Mouse (Mus musculus): ENCODE results near the gene Sh2d1b1. TPM values are rescaled to one million over a fixed set of nuclear protein-coding genes. Genes with fewer than 3 reads are reported as not detected.
"Not testable (repeated sequence)": the region's sequence is repeated elsewhere in the genome, so short reads cannot be mapped to it uniquely, and the experiment has no call there.

Gene Sh2d1b1
- total RNA-seq (2021) = not detected
- long read RNA-seq, experiment 1 = 0 reads
- long read RNA-seq, experiment 2 = 0 reads

GRCm38 (mm10) chr1:170277016-170277415, at the start of gene Sh2d1b1:
TSS of gene Sh2d1b1 (plus strand) at chr1:170277320.
- intact Hi-C loops (cut with DNase I) = no loop called here
- DNase-seq (ENCODE audit: low spot score in 2 of 2) = no peak

DNA sequence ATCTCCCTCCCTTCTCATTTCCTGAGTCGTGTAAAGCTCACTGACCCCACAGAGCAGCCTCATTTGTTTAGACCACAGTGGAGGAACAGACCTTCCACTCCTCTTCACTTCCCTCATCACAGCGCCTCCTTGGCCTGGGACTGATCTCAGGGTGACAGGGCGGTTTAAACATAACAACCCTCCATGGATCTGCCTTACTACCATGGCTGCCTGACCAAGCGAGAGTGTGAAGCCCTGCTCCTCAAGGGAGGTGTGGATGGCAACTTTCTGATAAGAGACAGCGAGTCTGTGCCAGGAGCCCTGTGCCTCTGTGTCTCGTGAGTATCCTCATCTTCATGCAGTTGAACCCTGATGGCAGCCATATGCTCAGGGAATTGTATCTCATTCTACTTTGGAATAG, 44.4 kb upstream of the Sh2d1b1 start, which contains the start of gene Sh2d1b2:
Sh2d1b2 (plus strand) TSS at position 62 of the 400 bp plus-strand sequence.
- DNase-seq (ENCODE audit: low spot score in 2 of 2); intact Hi-C loops (cut with DNase I): not testable (repeated sequence)

DNA sequence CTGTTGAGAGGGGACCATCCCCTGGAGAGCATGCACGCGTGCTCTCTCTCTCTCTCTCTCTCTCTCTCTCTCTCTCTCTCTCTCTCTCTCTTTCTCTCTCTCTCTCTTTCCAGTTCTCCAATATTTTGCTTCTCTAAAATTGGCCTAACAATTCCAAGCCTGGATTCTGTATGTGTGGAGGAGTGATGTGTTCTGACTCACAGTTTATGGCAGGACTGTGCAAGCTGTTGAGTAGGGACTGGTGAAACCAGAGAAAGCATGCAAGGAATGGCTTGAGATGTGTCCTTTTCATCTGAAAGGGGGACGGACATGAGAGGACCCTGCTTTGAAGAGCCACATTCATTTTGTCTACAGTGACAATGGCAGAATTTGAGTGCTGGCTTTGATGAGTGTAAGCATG, 32.1 kb upstream of the Sh2d1b1 start:
- DNase-seq (ENCODE audit: low spot score in 2 of 2) = no peak
- intact Hi-C loops (cut with DNase I) = no loop called here

- DNase-seq (ENCODE audit: low spot score in 2 of 2) = no peak
- intact Hi-C loops (cut with DNase I) = no loop called here
Measured at GRCm38 (mm10) chr1:170254893-170255559, 22.1 kb upstream of the Sh2d1b1 start.

DNA sequence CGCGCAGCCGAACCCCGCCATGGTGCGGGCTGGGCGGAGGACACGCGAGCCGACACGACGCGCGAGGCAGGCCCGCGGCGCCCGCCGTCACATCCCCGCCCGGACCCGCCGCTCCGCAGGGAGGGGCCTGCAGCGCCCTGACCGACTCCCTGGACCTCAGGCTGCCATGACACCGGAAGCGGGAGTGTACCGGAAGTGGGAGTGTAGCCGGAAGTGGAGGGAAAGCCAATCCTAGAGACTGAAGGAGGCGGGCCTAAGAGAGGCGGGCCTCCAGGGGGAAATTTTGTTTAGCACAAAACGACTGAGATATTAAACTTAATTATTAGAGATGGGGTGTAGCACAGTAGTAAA, 21.6 kb upstream of the Sh2d1b1 start:
- intact Hi-C loops (cut with DNase I) = no loop called here
- DNase-seq (ENCODE audit: low spot score in 2 of 2) = peak; percentile 83 to 84

DNA sequence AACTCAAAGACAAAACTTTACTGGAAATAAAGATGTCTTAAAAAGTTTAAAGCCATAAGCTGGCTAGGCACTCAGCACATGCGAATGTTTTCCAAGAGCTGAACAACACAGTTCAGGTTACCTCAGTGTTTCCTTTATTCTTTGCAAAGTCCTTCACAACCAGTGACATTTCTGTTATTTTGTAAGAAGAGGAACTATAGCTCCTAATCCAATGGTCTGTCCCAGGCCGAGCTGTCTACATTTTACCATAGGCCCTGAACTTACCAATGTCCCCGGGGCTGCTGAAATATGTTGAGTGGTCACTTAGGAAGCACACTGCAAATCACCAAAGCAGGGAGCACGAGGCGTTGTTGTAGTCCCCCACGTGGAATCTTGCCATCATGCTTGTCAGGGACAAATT, 6.8 kb upstream of the Sh2d1b1 start:
- no peak for DNase-seq (ENCODE audit: low spot score in 2 of 2)
- intact Hi-C loops (cut with DNase I) = no loop called here

DNA sequence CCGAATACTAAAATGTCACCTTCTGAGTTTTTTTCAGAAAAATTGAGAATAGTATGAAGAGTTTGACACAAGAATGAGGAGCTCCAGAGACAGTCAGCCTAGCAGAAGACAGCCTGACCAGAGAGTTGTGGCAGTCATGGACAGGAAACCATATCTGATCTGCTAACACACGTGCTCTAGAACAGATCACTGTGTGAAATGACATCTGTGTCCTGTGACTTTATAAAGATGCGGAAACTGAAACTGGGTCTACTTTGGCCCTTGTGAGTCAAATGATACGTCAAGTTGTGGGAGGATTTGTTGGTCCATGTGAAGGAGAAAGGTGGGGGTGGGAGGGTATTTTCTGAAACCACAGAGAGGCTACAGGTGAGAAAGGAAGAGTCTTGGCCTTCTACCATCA, 6.4 kb upstream of the Sh2d1b1 start:
- DNase-seq (ENCODE audit: low spot score in 2 of 2) = no peak
- intact Hi-C loops (cut with DNase I) = no loop called here

DNA sequence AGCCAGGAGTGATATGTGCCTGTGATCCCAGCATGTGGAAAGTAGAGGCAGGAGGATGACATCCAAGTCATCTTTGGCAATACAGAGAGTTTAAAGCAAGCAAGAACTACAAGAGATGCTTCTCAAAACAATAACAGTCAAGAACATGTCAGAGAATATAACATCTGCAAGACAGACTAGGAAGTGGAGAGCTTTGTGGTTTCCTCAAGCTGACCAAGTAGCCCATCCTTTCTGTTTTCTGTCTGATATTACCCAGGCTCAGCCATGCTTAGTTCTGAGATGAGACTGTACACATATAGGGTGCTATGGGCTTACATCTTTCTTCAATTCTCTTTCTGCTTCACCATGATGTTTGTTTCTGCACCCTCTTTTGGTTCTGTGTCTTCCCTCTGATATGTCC, 3.9 kb upstream of the Sh2d1b1 start:
- intact Hi-C loops (cut with DNase I) = no loop called here

DNA sequence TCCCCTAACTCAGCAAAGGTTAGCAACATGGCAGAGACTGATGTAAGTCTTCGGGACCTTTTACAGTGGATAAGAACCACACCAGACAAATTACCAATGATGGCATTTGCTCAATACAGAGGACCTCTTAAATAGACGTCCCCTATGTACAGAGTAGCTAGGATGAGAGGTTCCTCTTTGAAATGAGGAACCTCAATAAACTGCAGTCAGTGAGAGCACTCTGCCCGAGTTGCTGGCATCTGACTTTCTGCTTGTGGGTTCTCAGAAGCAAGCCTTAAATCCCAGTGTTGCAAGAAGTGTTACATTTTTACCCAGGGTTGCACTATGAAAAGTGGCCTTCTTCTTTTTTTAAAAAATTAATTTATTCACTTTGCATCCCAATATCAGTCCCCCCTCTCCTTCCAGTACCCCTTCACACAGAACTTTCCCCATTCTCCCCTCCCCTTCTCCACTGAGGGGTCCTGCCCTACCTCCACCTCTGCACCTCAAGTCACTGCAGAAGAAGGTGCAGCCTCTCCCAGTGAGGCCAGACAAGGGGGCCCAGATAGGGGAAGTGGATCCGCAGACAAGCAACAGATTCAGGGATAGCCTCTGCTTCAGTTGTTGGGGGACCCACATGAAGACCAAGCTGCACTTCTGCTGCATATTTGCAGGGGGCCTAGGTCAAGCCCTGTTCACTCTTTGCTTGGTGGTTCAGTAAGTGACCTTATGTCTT, 5.5 kb downstream of the Sh2d1b1 start:
- intact Hi-C loops (cut with DNase I) = no loop called here
- DNase-seq (ENCODE audit: low spot score in 2 of 2) = no peak

More for the DNA sequence above, 3.9 kb upstream of the Sh2d1b1 start:
- no peak for DNase-seq (ENCODE audit: low spot score in 2 of 2)

- intact Hi-C loops (cut with DNase I) = loop anchor here (1.0 to 10.0 kb wide), 4 partner anchors 200 to 545 kb away; partner anchors contain the start of gene Nos1ap
- peak; percentile 75 to 91 for DNase-seq (ENCODE audit: low spot score in 2 of 2)
Measured at GRCm38 (mm10) chr1:170292239-170292951, 15.3 kb downstream of the Sh2d1b1 start.

- intact Hi-C loops (cut with DNase I) = loop anchor here (5.0 to 10.0 kb wide), 3 partner anchors 199 to 544 kb away; partner anchors contain the start of gene Nos1ap
- no peak for DNase-seq (ENCODE audit: low spot score in 2 of 2)
Measured at GRCm38 (mm10) chr1:170293257-170293656, 16.1 kb downstream of the Sh2d1b1 start.

DNA sequence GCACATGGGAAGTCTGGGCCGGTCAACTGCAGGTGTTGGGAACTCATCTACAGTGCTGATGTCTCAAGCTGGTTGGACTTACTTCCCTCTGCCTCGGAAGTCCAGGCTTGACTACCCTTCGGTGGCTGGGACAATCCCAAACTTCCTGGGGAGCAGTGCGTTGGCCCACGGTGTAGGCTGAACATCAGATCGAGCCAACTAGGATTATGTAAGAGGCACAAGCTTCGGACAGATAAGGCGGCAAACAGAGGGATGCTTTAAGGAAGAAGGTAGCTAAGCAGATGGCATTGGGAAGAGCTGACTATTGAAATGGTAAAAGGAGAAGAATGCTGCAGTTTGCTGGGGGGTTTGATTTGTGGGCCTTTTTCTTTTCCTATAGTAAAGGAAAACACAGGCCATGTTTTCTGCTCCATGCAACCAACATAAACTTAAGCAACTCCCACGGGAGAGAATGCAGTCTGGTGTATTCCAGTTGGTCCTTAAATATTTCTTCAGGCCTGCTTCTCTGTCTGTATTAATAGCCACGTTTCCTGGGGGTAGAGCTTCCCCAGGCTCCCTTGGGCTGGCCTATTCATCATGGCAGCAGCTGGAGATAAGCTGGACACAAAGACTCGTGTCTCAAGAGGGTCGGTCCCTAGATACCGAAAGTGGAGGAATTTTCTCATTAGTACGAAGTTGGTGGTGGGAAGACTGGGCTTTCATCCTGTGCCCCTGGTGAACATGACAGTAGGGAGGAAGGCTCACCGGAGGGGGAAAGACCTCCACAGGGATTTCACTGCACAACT, 17.9 kb downstream of the Sh2d1b1 start:
- intact Hi-C loops (cut with DNase I) = loop anchor here (5.0 to 10.0 kb wide), 3 partner anchors 197 to 542 kb away; partner anchors contain the start of gene Nos1ap
- DNase-seq (ENCODE audit: low spot score in 2 of 2) = no peak

GRCm38 (mm10) chr1:170299496-170299895, 22.4 kb downstream of the Sh2d1b1 start:
- DNase-seq (ENCODE audit: low spot score in 2 of 2) = no peak
- intact Hi-C loops (cut with DNase I) = loop anchor here (10.0 kb wide), 1 partner anchor 285 kb away; the partner anchor contains the start of gene Nos1ap

DNA sequence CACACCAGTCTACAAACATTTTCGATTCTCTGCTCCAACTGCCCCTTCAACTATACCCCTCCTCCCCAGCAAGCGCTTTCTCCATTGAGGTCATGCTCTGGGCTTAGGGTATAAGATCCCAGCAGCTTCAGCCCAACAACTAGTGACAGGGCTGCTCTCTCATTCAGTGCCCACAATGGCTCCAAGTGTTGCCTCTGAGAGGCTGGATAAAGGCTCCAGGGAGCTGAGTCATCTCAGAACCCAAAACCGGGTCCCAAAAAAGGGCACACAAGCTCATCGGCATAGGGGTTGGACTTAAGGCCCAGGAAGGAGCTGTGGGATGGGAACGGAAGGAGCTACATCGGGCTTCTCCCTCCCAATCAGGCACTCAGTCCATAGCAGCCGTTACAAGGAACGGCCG, 24.6 kb downstream of the Sh2d1b1 start:
- intact Hi-C loops (cut with DNase I) = no loop called here
- no peak for DNase-seq (ENCODE audit: low spot score in 2 of 2)

DNA sequence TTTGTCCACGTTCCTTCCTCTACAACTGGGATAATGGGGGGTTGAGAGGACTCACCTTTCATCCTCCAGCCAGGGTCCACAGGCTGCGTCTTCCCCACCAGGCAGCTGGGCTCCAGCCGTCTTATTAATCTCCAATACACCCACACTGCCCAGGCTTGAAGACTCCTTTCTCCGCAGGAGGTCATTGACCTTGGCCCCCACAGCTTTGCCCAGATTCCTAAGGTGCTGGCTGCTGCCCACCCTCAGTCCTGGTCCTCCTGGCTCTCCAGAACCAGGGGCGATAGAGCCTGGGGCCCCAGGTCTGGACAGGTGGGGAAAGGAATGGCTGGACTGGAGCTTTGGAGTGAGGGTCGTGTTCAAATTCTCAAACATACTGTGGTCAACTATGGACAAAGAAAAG, 25.3 kb downstream of the Sh2d1b1 start:
- intact Hi-C loops (cut with DNase I) = no loop called here
- DNase-seq (ENCODE audit: low spot score in 2 of 2) = no peak

DNA sequence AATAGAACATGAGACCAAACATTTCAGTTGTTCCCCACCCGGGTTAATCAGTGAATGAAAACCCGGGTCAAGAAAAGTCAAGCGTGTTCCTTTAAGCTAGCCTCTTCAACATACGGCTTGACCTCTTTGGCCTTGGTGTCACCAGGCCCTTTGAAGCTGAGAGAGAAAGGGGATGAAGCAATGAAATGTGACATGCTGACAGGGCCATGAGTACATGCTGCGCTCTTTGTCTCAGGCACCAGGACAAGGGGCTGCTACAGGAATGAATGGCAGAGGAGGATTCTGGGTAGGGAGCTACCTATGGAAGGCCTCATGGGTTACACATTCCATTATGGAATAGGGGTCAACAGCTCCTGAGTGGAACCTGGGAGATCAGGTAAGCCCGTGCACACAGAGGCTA, 26.0 kb downstream of the Sh2d1b1 start:
- DNase-seq (ENCODE audit: low spot score in 2 of 2) = no peak
- intact Hi-C loops (cut with DNase I) = no loop called here

DNA sequence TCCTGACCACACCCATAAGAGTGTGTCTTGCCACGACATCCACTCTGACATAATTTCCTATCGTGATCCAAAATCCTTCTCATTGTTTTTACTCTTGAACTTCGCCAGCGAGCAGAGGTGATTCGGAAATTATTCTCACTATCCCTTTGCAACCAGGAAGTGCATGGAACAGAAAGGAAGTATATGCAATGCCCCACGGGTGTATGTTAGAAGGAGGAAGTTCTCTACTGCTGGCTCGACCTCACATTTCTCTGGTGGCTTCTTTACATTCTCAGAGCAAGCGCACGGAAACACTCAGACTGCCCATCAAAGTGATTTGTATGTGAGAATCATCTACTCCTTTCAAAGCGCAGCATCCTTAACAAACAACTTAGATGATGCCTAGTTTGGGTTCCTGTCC, 27.9 kb downstream of the Sh2d1b1 start:
- intact Hi-C loops (cut with DNase I) = no loop called here
- no peak for DNase-seq (ENCODE audit: low spot score in 2 of 2)

DNA sequence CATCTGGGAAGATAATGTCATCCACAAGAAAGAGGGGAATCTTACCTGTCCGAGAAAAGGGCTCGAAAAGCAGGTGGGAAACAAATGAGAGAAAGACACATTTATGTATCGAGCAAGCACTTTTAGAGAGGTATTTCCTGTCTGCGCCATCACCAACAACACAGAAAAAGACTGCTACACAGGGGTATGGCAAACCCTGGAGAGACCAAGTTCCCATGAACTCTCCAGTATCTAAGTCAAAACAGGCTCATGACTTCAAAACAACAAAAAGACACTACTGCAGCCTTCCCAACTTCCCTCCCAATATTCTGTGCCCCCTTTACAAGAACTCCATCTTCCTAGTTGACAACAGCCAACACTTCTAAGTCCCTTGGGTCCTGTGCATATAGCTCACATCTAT, 29.1 kb downstream of the Sh2d1b1 start, which contains the start of gene Gm7694:
Gm7694 (minus strand) TSS at position 101 of the 400 bp plus-strand sequence.
- no peak for DNase-seq (ENCODE audit: low spot score in 2 of 2)
- intact Hi-C loops (cut with DNase I) = no loop called here

DNA sequence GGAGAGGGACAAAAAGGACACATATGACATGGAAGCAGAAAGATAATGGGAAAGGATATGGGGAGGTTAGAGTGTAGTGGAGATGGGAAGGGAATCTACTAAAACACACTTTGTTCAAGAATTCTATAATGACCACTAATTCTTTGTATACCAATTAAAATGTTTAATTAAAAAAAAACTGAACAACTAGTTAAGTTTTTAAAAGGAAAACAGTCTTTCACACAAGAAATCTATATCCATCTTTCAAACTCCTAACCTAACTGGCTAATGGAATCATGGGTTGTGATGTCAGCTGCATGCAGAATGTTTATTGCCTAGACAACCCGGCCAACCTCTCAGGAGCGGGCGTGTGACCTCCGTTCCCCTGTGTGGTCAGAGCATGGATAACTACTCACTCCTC, 31.4 kb downstream of the Sh2d1b1 start, which contains the start of gene Spata46:
Spata46 (plus strand) TSS at position 301 of the 400 bp plus-strand sequence.
- DNase-seq (ENCODE audit: low spot score in 2 of 2) = no peak
- intact Hi-C loops (cut with DNase I) = no loop called here
